Mouse (Mus musculus): ENCODE results near the gene Rabgef1.

- TF ChIP-seq CTCF (IDR thresholded peaks at IDR 0.05; ENCODE audit: low read depth) (0 out of 2 replicates have a peak, but pooled peaks have one; percentile 4), EP300 (IDR thresholded peaks at IDR 0.05; ENCODE audit: low read depth) (no peak; the same call in 1 of the 2 replicates)
Observed at GRCm38 (mm10) chr5:130171423-130171954, at the start of gene Rabgef1.

All from liver, postnatal 0 days (tissue).